Mouse (Mus musculus) urinary bladder, adult 18-20 months (tissue): Measurements from ENCODE around the gene Gtf3c6.

Experiments
- DNase-seq, 2 experiments: peaks; one replicate each; pipeline ENCODE4 v3.0.0; 2022; ENCODE audit warnings: low spot score in 2 of 2, mixed read lengths in 2 of 2

Gene Gtf3c6

GRCm38 (mm10) chr10:40257414-40258255 is at the start of gene Gtf3c6:
TSS of gene Gtf3c6 (minus strand) at chr10:40258108.
- DNase-seq: peak; percentile 86 to 95

- no peak for DNase-seq
Measured at GRCm38 (mm10) chr10:40305989-40306388, 48.1 kb upstream of the Gtf3c6 start.

GRCm38 (mm10) chr10:40302140-40302985 is 44.5 kb upstream of the Gtf3c6 start, which contains the start of gene Amd1:
TSS of gene Amd1 (minus strand) at chr10:40302186.
- peak; percentile 99 for DNase-seq

- DNase-seq: peak; percentile 20 to 67
Measured at GRCm38 (mm10) chr10:40301181-40302075, 43.5 kb upstream of the Gtf3c6 start.

GRCm38 (mm10) chr10:40300648-40301171 is 42.8 kb upstream of the Gtf3c6 start:
- DNase-seq: peak; percentile 65 to 76

- DNase-seq: no peak
Measured at GRCm38 (mm10) chr10:40292640-40293039, 34.7 kb upstream of the Gtf3c6 start.

GRCm38 (mm10) chr10:40286767-40287166 is 28.9 kb upstream of the Gtf3c6 start:
- DNase-seq: no peak

- DNase-seq: no peak
Measured at GRCm38 (mm10) chr10:40285571-40285970, 27.7 kb upstream of the Gtf3c6 start.

- no peak for DNase-seq
Measured at GRCm38 (mm10) chr10:40284997-40285396, 27.1 kb upstream of the Gtf3c6 start.

- no peak for DNase-seq
Measured at GRCm38 (mm10) chr10:40284179-40284831, 26.4 kb upstream of the Gtf3c6 start.

- DNase-seq: no peak
Measured at GRCm38 (mm10) chr10:40283636-40284035, 25.7 kb upstream of the Gtf3c6 start.

- DNase-seq: no peak
Measured at GRCm38 (mm10) chr10:40281565-40281964, 23.7 kb upstream of the Gtf3c6 start.

GRCm38 (mm10) chr10:40278317-40278716 is 20.4 kb upstream of the Gtf3c6 start:
- no peak for DNase-seq

- DNase-seq: no peak
Measured at GRCm38 (mm10) chr10:40275991-40276390, 18.1 kb upstream of the Gtf3c6 start.

GRCm38 (mm10) chr10:40273938-40274337 is 16.0 kb upstream of the Gtf3c6 start:
- DNase-seq: no peak

GRCm38 (mm10) chr10:40271216-40271615 is 13.3 kb upstream of the Gtf3c6 start:
- DNase-seq: no peak

- DNase-seq: no peak
Measured at GRCm38 (mm10) chr10:40264920-40265319, 7.0 kb upstream of the Gtf3c6 start.

- DNase-seq: peak in 1 of 2 experiments; percentile 35
Measured at GRCm38 (mm10) chr10:40263691-40264090, 5.8 kb upstream of the Gtf3c6 start.

- DNase-seq: no peak
Measured at GRCm38 (mm10) chr10:40262200-40262599, 4.3 kb upstream of the Gtf3c6 start.

- DNase-seq: no peak
Measured at GRCm38 (mm10) chr10:40260305-40260704, 2.4 kb upstream of the Gtf3c6 start.

- no peak for DNase-seq
Measured at GRCm38 (mm10) chr10:40259542-40259941, 1.6 kb upstream of the Gtf3c6 start.
